Comparison of ENCODE assay signal across 10 mouse cellular contexts in genomic region chr1:64615531-64615991, GRCm38 (mm10). TPM values are rescaled to one million over a fixed set of nuclear protein-coding genes. Genes with fewer than 3 reads are reported as not detected.
DNase-seq lines count a peak whose midpoint lies in the region; ATAC-seq and TF ChIP-seq lines count a peak whose summit lies in the region.
"Had no signal": no experiment of that assay in that cellular context is flagged by ENCODE, and none has a peak within 500 bp of the region (broad histone marks: within the 10 kb centered on the region; RNA-seq: fewer than 3 reads in every experiment).

No protein-coding gene starts in this region.

- H3K4me1 ChIP-seq in forebrain, embryonic 15.5 days = peaks cover 18% of the 10 kb centered on the region
- peaks cover 4% of the 10 kb centered on the region; the same call in 1 of the 2 replicates for H3K4me1 ChIP-seq in forebrain, embryonic 11.5 days (replicated peaks; ENCODE audit: control insufficient read depth, insufficient read depth, low read length)
- H3K4me1 ChIP-seq in limb, embryonic 12.5 days (replicated peaks) = peaks cover 26% of the 10 kb centered on the region
- peaks cover 25% of the 10 kb centered on the region for H3K4me1 ChIP-seq in limb, embryonic 10.5 days
- H3K4me1 ChIP-seq in midbrain, embryonic 14.5 days (ENCODE audit: control insufficient read depth, insufficient read depth, low read length) = peaks cover 12% of the 10 kb centered on the region

- no peak for DNase-seq in forebrain, embryonic 11.5 days (ENCODE audit: low spot score)
- DNase-seq in limb, embryonic 10.5 days (ENCODE audit: low spot score) = no peak
- DNase-seq in NIH3T3 (ENCODE audit: low read depth) = peak; percentile 94
- DNase-seq in midbrain, embryonic 14.5 days = no peak
- no peak for DNase-seq in layer of hippocampus, adult 2 months (ENCODE audit: low spot score in 2 of 2)
- DNase-seq in cerebellum, postnatal 4 days (ENCODE audit: low spot score in 2 of 2) = no peak
- DNase-seq: adrenal gland, postnatal 25 days; gastrocnemius, postnatal 10 days had no signal

- WGBS in forebrain, embryonic 15.5 days = 76% methylated on average over 11 of the region's 11 CpGs
- 85% methylated on average over 11 of the region's 11 CpGs for WGBS in forebrain, embryonic 11.5 days
- 78% methylated on average over 11 of the region's 11 CpGs for WGBS in limb, embryonic 12.5 days
- WGBS in limb, embryonic 10.5 days = 88% methylated on average over 11 of the region's 11 CpGs
- 85% methylated on average over 11 of the region's 11 CpGs for WGBS in midbrain, embryonic 14.5 days

- H3K4me2 ChIP-seq in forebrain, embryonic 15.5 days (replicated peaks) = 0 out of 2 replicates have a peak overlapping the region, but pooled peaks have one; percentile 76
- no peak overlapping the region for H3K4me2 ChIP-seq in forebrain, embryonic 11.5 days (ENCODE audit: low read depth, low read length, severe bottlenecking)
- H3K4me2 ChIP-seq in limb, embryonic 12.5 days = peak overlapping the region; percentile 73
- H3K4me2 ChIP-seq in midbrain, embryonic 14.5 days (ENCODE audit: low read length) = peak overlapping the region; percentile 55

- H3K27ac ChIP-seq in forebrain, embryonic 15.5 days (replicated peaks) = no peak overlapping the region
- H3K27ac ChIP-seq in forebrain, embryonic 11.5 days (ENCODE audit: low read depth, low read length) = no peak overlapping the region
- peak overlapping the region; percentile 8; the same call in 1 of the 2 replicates for H3K27ac ChIP-seq in limb, embryonic 12.5 days
- no peak overlapping the region; the same call in 1 of the 2 replicates for H3K27ac ChIP-seq in limb, embryonic 10.5 days
- no peak overlapping the region for H3K27ac ChIP-seq in midbrain, embryonic 14.5 days (replicated peaks; ENCODE audit: low read depth, low read length)
- H3K27ac ChIP-seq in layer of hippocampus, adult 2 months = no peak overlapping the region

- no peak for ATAC-seq in forebrain, embryonic 15.5 days (replicated peaks)
- ATAC-seq in forebrain, embryonic 11.5 days (replicated peaks; ENCODE audit: low FRiP score) = no peak
- ATAC-seq in limb, embryonic 12.5 days (ENCODE audit: insufficient number of reproducible peaks, insufficient read depth, low FRiP score, low TSS enrichment, low read depth) = no peak
- no peak for ATAC-seq in midbrain, embryonic 14.5 days (ENCODE audit: low FRiP score, low TSS enrichment)

- no peaks in the 10 kb centered on the region for H3K27me3 ChIP-seq in forebrain, embryonic 15.5 days
- no peaks in the 10 kb centered on the region for H3K27me3 ChIP-seq in forebrain, embryonic 11.5 days (ENCODE audit: control insufficient read depth, insufficient read depth, low read length)
- no peaks in the 10 kb centered on the region for H3K27me3 ChIP-seq in limb, embryonic 12.5 days
- H3K27me3 ChIP-seq in limb, embryonic 10.5 days (ENCODE audit: low read depth, poor library complexity, severe bottlenecking) = no peaks in the 10 kb centered on the region
- no peaks in the 10 kb centered on the region for H3K27me3 ChIP-seq in midbrain, embryonic 14.5 days (ENCODE audit: control insufficient read depth, insufficient read depth, low read length)

- TF ChIP-seq CTCF in layer of hippocampus, adult 2 months (conservative IDR thresholded peaks at IDR 0.05) = no peak

- H3K36me3 ChIP-seq in forebrain, embryonic 15.5 days = no peaks in the 10 kb centered on the region; the same call in 1 of the 2 replicates
- no peaks in the 10 kb centered on the region; the same call in 1 of the 2 replicates for H3K36me3 ChIP-seq in forebrain, embryonic 11.5 days (ENCODE audit: control insufficient read depth, insufficient read depth, low read length)
- H3K36me3 ChIP-seq in limb, embryonic 12.5 days = peaks cover 29% of the 10 kb centered on the region
- peaks cover 34% of the 10 kb centered on the region for H3K36me3 ChIP-seq in limb, embryonic 10.5 days
- peaks cover 6% of the 10 kb centered on the region; the same call in 1 of the 2 replicates for H3K36me3 ChIP-seq in midbrain, embryonic 14.5 days (ENCODE audit: control insufficient read depth, insufficient read depth, low read length)

- H3K9me3 ChIP-seq in forebrain, embryonic 15.5 days = no peaks in the 10 kb centered on the region
- no peaks in the 10 kb centered on the region for H3K9me3 ChIP-seq in forebrain, embryonic 11.5 days (ENCODE audit: control insufficient read depth, low read length)
- H3K9me3 ChIP-seq in limb, embryonic 12.5 days = no peaks in the 10 kb centered on the region
- H3K9me3 ChIP-seq in limb, embryonic 10.5 days (replicated peaks) = no peaks in the 10 kb centered on the region
- no peaks in the 10 kb centered on the region for H3K9me3 ChIP-seq in midbrain, embryonic 14.5 days (ENCODE audit: control insufficient read depth, low read length)

- H3K4me3 ChIP-seq in forebrain, embryonic 15.5 days = no peak overlapping the region
- H3K4me3 ChIP-seq in forebrain, embryonic 11.5 days (ENCODE audit: low read depth, low read length) = no peak overlapping the region
- no peak overlapping the region for H3K4me3 ChIP-seq in limb, embryonic 12.5 days (replicated peaks)
- H3K4me3 ChIP-seq in limb, embryonic 10.5 days = no peak overlapping the region
- no peak overlapping the region for H3K4me3 ChIP-seq in midbrain, embryonic 14.5 days (replicated peaks; ENCODE audit: low read depth, low read length)
- no peak overlapping the region for H3K4me3 ChIP-seq in layer of hippocampus, adult 2 months

- no peak overlapping the region for H3K9ac ChIP-seq in forebrain, embryonic 15.5 days (replicated peaks)
- H3K9ac ChIP-seq in forebrain, embryonic 11.5 days (ENCODE audit: low read length) = no peak overlapping the region
- H3K9ac ChIP-seq in limb, embryonic 12.5 days (replicated peaks) = no peak overlapping the region
- H3K9ac ChIP-seq in midbrain, embryonic 14.5 days (replicated peaks; ENCODE audit: low read length) = no peak overlapping the region

RNA-seq across cellular contexts. Expression of gene Mettl21a, which starts 1.5 kb away (rescaled TPM):
- polyA plus RNA-seq in forebrain, embryonic 15.5 days (2015; fragmentation: Nextera tagmentation; extraction: Ambion mirVana) = 20.5 and 21.7 TPM in 2 replicates
- polyA plus RNA-seq in forebrain, embryonic 11.5 days (2014; fragmentation: Nextera tagmentation; extraction: Ambion mirVana) = 20.8 and 22.8 TPM in 2 replicates
- polyA plus RNA-seq in limb, embryonic 12.5 days (2016; fragmentation: Nextera tagmentation; extraction: Ambion mirVana) = 20.5 and 22.5 TPM in 2 replicates
- 17.7 and 21.6 TPM in 2 replicates for polyA plus RNA-seq in limb, embryonic 10.5 days (2016; fragmentation: Nextera tagmentation; extraction: Ambion mirVana)
- 19.8 and 23.1 TPM in 2 replicates for polyA plus RNA-seq in midbrain, embryonic 14.5 days (2014; fragmentation: Nextera tagmentation; extraction: Ambion mirVana)
- total RNA-seq in layer of hippocampus, adult 2 months (2021) = 10 to 100 TPM in 1 of 2 experiments, 1 to 10 TPM in 1; 8.0 to 12.2 TPM
